Mouse (Mus musculus) retina, postnatal 1 day (tissue): ENCODE data around the gene Olfr474.
"Not testable (repeated sequence)": the region's sequence is repeated elsewhere in the genome, so short reads cannot be mapped to it uniquely, and the experiment has no call there.

Experiments
- DNase-seq: peaks from one replicate; pipeline ENCODE4 v3.0.0-alpha.2; 2012

The Olfr474 gene

DNA sequence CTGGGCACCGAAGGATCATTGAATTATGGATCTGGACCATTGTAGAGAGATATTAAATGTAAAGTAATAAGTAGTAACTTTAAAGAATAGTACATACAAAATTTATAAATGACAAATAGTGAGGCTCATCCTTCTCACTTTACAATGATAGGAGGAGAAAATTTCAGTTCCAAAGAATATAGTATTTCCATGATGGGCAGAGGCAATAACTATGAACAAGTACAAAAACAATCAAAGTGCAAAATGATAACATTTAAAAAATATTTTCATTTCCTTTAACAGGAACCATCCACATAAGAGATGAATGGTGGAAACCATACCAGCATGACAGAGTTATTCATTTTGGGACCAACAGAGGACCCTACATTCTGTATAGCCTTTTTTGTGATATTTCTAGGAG is at the start of gene Olfr474:
Gene Olfr474 (plus strand): TSS at position 301 of the 400 bp plus-strand sequence.
- no peak for DNase-seq

DNA sequence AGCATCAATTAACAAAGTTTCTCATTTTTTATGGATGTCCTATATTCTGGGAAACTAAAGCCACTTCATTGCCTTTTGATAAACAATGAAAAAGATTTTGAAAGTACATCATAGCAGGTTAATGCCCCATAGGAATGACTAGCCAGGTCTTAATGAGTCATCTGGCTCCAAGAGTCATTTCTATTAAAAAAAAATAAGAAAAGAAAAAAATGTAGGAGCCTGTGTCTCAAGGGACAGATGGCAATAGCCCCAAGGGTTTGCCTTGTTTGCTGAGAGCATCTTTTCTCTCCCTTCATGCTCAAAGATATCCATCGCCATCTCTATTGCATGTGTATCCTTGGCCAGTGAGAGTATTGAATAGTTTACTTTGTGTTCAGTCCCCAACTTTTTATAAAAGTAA is 24.3 kb upstream of the Olfr474 start, which contains the start of gene Olfr473:
Gene Olfr473 (plus strand): TSS at position 301 of the 400 bp plus-strand sequence.
- DNase-seq = no peak

DNA sequence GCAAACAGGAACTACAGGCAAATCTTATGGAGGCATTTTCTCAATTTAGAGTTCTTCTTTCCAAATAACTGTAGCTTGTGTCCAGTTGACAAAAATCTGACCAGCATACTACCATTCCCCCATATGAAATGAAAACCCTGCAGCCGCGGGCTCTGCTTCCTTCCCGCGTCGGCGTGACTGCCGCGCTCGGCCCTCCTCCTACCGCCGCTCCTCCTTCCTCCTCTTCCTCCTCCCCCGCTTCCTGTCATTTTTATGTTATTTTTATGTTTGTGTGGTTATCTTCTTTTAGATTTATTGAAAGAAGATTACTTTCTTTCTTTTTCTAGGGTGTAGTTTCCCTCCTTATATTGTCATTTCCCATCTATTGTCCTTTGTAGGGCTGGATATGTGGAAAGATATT is 1.9 kb upstream of the Olfr474 start:
- not testable (repeated sequence) for DNase-seq

DNA sequence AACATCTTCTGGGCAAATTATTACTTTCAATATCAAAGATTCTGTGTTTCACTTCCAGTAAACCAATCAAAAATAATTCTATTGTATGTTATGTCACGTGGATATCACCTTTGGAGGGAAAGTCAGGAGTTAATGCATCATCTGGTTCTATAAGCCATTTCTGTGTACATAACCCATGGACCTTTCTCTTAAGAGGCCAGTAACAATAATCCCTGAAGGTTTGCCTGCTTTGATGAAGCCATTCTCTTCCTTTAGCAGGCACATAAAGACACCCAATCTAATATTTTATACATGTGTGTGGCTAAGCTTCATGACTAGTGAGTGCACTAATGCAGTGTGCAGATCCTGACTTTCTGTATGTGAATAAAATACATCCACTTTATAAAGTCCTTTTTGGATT is 10.1 kb downstream of the Olfr474 start, which contains the start of gene Olfr476:
Gene Olfr476 (plus strand): TSS at position 301 of the 400 bp plus-strand sequence.
- DNase-seq = no peak

DNA sequence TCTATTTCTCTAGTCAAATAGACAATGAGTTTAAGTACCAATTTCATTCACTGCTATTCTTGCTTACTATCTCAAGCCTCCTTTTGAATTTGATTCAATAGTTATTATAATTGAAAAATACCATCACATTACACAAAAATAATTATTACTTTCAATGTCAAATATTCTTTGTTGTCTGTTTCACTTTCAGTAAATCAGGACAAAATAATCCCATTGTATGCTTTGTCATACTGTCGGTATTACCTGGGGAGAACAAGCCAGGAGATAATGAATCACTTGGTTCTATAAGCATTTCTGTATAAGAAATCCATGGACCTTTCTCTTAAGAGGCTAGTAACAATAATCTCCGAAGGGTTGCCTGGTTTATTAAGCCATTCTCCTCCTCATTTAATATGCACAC is 31.9 kb downstream of the Olfr474 start, which contains the start of gene Olfr477:
Gene Olfr477 (plus strand): TSS at position 301 of the 400 bp plus-strand sequence.
- DNase-seq = no peak
